Mouse (Mus musculus) common myeloid progenitor, adult 5-6 weeks (primary cell): ENCODE results near the gene Rap1gds1. TPM values are rescaled to one million over a fixed set of nuclear protein-coding genes. Genes with fewer than 3 reads are reported as not detected.

ENCODE experiments used
- ATAC-seq: replicated peaks from 2 replicates; pipeline ENCODE4 v1.8.0; 2016; ENCODE audit warnings: low read depth, mild to moderate bottlenecking, moderate TSS enrichment, inconsistent platforms; ENCODE audit not compliant: poor library complexity, severe bottlenecking
- total RNA-seq: library from RNA; stranded (forward); fragments of 200-1000, 187-1606 nt; gene quantifications from 2 replicates; pipeline ENCODE4 v1.2.3, GENCODE M21; 2017

The Rap1gds1 gene
- total RNA-seq = 29.4 and 32.2 TPM in 2 replicates

DNA sequence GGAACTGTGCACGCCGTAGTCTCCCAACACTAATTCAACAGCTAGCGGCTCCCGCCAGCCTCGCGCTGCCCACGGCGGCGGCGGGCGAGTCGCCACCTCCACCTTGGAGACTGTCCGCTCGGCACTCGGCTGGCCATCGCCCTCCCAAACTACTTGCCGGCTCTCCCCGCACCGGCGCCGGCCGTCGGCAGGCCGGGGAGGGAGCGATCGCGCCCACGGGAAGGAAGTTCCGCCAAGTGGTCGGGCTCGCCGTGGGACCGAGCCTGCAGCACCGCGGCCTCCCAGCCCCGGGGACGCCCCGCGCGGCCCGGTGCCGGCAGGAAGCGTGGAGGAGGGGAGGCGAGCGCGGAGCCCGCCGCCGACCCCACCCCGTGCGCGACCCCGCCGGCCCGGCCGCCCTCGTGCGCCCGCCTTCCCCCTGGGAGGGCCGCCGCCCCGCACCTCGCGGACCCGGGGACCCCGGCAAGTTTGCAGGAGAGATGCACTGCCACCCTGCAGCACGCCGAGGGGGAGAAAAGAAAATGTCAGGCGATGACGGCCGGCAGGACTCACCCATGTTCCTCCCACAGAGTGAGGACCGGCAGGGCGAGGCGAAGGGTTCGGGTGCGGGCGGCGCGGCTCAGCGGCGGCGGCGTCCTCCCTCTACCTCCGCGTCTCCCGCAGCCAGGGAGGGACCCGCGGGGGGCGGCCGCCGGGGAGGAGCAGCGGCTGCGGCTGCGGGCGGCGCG lies at the start of gene Rap1gds1:
Rap1gds1 (minus strand) TSS at position 718 of the 728 bp plus-strand sequence.
- peak; percentile 16 for ATAC-seq

DNA sequence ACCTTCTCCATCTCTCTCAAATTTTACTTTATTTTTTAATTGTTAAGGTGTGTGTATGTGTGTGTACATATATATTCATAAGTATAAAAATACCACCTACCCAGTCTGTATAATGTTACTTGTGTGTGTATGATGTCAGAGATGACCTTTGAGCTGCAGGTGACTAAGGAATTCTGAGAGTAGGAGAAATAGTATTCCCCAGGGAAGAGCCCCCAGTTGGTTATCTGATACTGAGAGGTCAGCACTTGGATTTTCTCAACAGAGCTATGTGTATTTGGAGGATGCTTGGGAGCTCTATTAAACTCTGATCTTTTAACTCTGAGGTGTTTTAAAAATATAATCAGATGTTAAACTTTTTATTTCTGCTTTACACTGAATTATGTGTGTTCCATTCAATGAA lies 43.4 kb upstream of the Rap1gds1 start:
- no peak for ATAC-seq

DNA sequence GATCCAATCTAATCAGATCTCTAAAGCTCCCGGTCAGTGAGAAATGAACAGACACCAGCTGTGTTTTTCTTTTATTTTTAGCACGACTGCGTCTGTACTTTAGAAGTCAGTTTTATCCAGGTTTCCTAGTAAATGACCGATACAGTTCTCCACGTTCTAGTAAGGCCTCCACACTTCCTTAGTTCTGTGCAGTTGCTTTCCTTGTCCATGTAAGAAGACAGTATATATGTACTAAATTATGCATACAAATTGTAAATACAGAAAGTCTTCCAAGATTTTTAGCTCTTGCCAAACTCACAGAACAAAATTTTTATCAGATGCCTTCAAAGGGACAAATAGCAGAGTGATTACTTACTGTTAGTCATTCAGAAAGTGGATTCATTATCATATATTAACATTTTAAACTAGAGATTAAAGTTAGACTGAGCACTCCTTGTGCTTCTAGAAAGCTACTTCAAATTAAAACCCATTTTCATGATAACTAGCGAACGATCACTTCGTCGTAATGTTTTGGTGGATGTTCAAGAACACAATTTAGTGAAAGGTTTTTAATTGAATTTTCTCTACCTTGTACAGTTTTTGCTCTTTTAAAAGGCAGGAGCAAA lies 41.8 kb upstream of the Rap1gds1 start:
- ATAC-seq = no peak

DNA sequence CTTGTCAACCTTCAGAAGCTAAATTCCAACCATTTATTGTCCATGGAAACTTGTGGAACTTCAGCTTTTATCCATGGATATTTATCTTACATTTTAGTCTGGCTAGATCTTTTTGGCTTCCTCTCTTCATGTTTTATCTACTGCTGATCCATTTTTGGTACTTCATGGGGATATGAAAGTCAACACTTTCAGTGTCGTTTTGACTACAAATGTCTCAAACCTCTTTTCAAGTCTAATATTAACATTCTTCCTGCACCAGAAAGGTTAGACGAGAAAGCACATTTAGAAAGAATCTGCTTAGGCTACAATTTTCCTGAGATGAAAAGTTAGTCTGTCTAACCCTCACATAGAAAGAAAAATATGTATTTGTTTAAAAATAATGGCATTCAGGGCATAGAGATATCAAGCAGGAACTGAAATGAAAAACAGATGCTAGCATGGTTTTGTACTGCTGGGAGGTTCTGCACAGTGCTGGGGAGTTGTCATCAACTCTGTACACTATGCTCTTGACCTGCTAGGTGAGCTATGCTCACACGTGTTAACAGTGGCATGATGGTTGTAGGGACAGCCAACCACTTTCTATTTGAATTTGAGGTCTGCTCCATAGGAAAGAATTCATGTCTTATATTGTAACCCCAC lies 37.5 kb upstream of the Rap1gds1 start:
- ATAC-seq = no peak

DNA sequence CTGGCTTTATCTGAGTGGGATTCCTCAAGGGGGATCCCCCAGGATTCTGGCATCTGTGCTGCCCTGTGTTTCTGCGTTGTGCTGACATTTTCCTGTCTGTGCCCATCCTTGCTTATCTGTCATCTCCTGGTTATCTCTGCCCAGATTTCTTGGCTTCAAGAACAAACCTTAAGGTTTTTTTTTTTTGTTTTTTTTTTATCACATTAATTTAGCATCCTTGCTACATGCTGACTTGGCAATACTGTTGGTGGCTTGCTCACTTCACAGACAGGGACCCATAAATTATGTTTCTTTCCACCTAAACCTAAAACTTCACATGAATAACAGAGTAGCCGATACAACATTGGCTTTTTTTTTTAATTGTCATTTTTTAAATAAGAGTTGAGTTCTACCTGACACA lies 36.9 kb upstream of the Rap1gds1 start:
- ATAC-seq = no peak

DNA sequence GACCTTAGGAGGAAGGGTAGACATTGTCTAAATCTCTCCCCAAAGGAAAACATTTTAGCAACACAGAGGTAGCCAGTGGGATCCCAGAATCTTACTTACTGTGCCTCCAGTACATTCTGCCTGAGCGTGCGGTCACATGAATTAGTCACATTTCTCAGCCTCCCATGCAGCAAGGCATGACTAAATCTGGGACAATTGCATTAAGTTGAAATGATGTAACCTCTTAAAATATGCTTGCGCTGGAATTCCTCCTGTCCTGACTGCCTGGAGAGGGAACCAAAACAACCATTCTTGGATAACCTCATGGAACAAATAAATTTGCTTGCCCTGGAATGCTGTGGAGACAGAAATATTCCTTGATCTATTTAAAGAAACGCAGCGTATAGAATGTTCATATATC lies 33.2 kb upstream of the Rap1gds1 start:
- ATAC-seq = no peak

DNA sequence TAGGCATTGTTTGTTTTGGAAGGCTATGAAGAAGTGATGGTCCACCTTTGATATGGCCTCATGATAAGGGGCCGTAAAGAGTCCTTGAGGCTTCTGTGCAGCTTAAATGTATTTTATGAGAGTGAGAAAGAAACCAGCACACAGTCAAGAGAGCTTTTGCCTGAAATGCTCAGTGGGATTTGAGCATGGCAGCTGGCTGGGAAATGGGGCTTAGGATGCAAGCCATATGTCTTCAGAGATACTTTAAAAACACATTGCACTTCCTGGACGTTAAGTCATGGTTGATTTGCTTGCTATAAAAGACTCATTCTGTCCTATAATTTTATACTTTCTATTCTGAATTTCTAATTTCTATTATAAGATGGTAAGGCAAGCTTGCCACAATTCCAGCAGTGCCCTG lies 28.9 kb upstream of the Rap1gds1 start:
- ATAC-seq = no peak

DNA sequence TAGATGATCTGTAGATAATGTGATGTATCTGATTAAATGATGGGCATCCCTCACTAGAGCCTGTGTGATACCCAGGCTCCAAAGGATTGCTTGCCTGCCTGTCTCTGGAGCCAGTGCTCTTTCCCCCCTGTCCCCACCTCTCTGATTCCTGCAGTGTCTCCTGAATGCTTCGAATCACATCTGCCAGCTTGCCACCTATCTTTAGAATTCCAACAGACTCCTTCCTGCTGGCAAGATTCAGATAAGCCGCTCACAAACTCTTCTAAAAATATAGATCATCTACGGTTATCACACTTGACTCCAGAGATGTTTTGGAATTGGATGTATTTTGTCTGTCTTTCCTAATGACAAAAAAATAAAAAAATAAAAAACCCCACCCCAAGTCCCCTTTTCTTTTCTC lies 28.3 kb upstream of the Rap1gds1 start:
- ATAC-seq = no peak

DNA sequence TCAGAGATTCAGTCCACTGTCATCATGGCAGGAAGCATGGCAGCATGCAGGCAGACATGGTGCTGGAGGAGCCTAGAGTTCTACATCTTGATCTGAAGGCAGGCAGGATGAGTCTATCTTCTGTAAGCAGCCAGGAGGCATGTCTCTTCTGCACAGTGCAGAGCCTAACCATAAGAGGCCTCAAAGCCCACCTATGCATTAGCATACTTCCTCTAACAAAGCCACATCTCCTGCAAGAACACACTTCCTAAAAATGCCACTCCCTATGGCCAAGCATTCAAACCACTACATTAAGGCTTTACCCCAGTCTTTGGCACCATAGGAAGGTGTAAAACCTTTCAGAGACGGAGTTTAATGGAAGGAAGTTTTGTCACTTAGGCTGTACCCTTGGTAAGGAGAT lies 26.9 kb upstream of the Rap1gds1 start:
- ATAC-seq = peak; percentile 78

DNA sequence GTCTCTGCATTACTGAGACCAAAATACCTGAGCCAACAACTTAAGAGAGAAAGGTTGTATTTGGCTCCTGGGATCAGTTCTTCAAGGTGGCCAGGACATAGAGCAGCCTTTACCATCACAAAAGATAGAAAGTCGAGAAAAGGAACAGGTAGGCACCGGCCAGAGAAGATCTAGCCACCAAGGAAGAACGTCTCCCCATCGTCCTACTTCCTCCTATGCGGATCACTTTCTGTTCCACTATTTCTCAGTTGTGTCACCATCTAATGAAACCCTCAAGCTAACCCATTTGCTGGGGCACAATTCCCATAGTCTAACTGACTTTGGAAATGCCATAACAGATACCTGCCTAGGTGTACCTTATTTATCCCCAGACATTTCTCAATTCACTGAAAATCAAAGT lies 24.3 kb upstream of the Rap1gds1 start:
- ATAC-seq = 0 out of 2 replicates have a peak, but pooled peaks have one; percentile 47

DNA sequence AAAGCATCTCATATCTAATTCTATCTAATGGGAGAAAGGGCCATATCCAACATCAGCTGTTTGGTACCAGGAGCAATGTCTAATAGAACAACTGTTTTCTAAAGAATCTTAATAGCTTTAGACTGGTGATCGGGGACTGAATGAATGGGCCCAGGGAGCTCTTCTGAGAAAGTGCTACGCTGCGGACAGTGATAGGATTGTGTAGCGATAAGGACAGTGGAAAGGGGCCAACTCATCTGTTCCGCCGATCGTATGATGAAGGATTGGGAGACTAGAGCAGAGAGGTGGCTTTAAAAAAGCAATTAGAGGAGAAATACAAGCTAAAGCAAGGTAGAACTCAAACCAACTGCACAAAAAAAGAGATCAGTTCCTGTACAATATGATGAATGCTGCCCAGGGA lies 20.9 kb upstream of the Rap1gds1 start:
- ATAC-seq = no peak

DNA sequence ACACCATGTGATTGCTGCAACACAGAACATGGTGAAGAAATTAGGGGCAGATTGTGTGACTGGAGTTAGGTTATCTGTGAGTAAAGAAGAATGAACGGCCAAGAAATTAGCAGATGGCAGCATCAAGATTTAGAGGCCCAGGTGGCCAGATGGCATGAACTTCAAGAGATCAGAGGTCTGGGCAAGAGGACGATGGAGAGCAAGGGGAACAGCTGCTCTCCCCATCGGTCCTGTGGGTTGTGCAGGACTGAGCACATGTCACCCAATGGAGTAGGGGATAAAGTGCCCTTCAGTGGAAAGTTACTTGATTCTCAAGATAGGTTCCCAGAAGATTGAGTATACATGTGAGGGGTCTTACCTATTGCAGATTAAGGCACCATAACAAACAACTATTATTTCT lies 13.5 kb upstream of the Rap1gds1 start:
- no peak for ATAC-seq

DNA sequence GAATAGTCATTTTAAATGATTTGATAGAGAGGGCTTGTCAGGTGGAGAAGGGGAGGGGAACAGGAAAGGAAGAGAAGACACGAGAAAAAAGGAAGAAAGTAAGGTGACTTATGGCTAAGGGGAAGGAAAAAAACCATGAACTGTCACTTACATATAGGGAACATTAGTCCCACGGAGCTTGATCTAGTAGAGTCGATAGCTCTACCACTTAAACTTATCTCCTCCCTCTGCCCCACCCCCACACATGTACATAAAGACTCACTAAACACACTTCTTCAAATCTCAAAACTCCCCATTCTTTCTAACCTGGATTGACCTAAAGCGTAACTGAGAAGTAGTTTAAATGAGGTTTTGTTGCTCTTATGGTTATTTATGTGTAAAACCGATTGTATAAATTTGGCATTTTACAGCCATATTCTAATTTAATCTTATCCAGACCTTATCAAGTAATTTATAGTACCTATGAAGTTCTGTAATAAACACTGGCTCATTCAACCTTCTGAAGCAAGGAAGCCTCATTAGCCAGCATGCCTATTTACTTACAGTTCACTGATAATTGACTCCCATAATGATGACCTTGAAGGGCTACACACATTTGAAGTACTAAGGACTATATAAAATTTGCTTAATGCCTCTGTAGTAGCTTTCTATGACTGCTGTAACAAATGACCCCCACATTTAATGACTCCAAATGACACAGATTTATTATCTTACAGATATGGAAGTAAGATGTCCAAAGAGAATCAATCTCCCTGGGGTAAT lies 9.0 kb upstream of the Rap1gds1 start:
- ATAC-seq = no peak

DNA sequence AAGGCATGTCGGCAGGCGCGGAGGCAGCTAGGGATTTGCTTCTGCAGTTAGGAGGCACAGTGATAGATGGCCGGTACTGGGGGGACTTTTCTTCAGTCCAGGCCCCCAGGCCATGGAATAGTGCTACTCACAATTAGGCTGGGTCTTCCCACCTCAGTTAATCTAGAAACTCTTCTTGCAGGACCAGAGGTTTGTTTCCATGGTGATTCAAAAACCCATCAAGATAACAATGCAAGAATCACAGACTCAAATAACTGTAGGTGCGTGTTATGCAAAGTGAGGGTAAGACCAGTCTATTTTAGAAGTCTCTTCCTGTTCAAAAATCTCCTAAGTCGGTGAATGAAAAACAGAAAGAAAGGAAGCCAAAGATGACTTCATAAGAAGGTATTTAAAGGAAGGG lies 4.8 kb upstream of the Rap1gds1 start:
- ATAC-seq = no peak

DNA sequence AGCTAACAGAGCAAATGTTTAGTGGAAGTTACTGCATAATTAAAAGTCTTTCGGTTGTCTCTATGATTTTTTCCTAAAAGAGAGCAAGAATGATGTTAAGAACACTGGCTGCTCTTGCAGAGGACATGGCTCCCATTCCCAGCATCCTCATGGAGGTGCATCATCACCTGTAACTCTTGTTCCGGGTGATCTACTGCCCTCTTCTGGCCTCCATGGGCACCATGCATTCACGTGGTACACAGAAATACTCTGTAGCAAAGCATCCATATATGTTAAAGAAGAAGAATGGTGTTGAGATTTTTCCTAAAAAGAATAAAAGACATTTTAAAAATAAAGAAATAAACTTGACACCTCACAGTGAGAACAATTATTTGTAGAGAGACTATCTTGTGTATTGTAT lies 3.0 kb upstream of the Rap1gds1 start:
- ATAC-seq = no peak

DNA sequence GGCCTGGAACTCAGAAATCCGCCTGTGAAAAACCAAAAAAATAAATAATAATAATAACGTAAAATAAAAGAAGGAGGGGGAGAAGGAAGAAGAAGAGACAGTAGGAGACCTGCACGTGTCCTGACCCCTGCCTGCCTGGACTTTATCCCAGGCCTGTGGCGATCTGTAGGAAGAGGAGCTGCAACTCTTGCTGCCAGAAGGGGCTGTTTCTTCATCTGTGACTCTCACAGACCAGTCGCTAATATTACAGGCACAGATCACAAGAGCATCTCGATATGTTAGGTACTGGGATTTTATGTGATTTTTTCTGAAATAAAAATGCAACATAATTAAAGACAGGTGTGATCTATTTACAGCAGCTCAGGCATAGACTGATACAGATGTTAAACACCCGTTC lies 1.1 kb upstream of the Rap1gds1 start:
- no peak for ATAC-seq

DNA sequence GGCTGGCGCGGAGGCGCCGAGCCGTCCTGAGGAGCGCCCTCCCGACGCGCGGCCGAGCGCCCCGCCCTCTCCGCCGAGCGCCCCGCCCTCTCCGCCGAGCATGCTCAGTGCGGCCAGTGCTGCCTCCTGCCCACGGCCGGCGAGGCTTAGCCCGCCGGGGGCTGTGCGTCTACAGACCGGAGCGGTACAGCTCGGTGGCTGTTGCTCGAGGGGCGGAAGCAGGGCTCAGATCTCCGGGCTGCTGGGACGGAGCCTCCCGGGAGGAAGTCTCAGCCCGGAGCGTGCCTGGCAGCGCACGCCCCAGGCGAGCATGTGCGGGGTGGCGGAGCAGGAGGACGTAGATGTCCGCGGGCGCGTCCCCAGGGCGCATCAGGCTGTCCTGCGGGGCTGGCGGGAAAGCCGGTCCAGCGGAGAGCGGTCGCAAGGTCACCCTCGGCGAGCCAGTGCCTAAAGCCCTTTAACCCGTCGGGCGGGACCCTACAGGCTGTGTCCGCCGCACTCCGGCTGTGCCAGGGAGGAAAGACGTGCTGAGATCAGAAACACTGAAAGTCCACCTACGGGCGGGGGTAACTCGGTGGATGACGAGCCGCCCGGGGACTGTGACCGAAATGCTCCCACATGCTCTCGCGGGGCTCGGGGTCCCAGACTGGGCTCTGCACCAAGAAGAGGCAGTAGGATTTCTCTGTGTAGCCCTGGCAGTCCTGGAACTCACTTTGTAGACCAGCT lies 495 bp upstream of the Rap1gds1 start:
- ATAC-seq = peak; percentile 79

DNA sequence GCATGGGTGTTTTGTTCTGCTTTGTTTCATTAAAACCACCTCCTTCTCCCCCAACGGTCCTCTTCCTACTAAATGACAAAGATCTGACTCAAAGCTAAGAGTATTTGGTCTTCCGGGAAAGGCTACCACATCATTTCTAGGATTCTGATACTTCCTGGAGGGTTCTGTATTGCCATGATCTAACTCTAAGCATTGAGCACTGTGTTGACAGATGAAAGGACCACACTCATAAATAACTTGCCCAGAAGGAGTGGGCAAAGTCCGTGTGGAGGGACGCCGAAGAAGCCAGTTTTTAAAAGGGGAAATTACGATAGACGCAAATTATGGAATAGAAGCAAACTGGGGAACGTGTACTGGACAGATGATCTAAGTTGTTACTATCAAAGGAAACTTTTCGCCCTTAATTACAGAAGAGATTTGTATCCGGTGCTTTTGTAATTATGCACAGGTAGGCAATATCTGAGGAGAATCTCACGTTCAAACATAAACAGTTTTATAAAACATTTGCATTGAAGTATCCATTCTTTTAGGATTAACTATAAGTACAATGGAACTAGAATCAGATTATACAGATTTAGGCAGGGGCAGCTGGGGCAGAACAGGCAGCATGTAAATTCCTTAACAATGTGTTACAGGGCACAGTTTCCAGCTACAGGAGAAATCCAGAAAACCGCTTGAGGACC lies 1.1 kb downstream of the Rap1gds1 start:
- no peak for ATAC-seq

DNA sequence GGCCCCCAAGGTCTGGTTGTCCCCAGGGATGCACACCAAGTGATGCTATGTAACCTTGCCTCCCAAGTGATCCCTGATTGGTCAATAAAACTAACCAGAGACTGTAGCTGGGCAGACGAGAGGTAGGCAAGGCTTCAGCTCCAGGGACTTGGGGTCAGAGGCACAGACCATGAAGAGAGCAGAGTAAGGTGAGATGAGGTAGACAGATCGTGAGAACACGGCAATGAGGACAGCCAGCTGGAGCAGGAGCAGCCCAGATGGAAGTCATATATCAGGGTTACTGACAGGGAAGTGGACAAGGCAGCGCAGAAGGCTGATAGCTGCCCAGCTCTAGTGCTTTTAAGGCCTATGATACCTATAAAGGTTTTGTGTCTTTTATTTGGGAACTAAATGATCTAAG lies 5.5 kb downstream of the Rap1gds1 start:
- no peak for ATAC-seq

DNA sequence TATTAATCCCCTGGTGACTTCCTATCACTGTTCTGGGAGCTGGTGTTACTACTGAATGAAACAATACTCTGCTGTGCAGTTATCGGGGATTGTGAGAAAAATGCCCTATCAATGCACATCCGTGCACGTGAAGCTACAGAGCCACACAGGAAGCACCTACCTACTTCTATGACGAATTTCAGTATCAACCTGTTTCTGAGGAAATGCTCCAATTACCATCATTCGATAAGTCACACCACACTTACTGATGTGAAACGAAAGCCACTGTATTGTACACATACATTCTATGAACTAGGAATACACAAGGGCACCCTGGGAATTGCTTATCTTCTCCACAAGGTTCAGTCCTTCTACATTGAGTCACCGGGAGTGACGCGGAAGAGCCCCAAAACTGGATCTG lies 10.9 kb downstream of the Rap1gds1 start:
- no peak for ATAC-seq
